Mouse (Mus musculus): Measurements from ENCODE around the gene Vmn2r34. TPM values are rescaled to one million over a fixed set of nuclear protein-coding genes. Genes with fewer than 3 reads are reported as not detected.

Gene Vmn2r34
- not detected for polyA plus RNA-seq (2017; shearing (Covaris generic))

GRCm38 (mm10) chr7:7689413-7689812, at the start of gene Vmn2r34:
Gene Vmn2r34 (minus strand): TSS chr7:7689513.

Other genes starting within 250 kb of the Vmn2r34 start
- gene Vmn2r32, start 209.5 kb downstream of the Vmn2r34 start, polyA plus RNA-seq (2017; shearing (Covaris generic)): not detected
- gene Vmn2r33, start 122.7 kb downstream of the Vmn2r34 start, polyA plus RNA-seq (2017; shearing (Covaris generic)): not detected
- not detected for gene Vmn2r35, start 130.4 kb upstream of the Vmn2r34 start, polyA plus RNA-seq (2017; shearing (Covaris generic))
- gene Vmn2r36, start 213.0 kb upstream of the Vmn2r34 start, polyA plus RNA-seq (2017; shearing (Covaris generic)): not detected